Mouse (Mus musculus) spleen, adult 18-20 months (tissue): ENCODE measurements around the gene Fam178b.
A peak's percentile ranks its signal among the peaks of the same experiment; 100 is the strongest.
"Not testable (repeated sequence)": the region's sequence is repeated elsewhere in the genome, so short reads cannot be mapped to it uniquely, and the experiment has no call there.

Experiments
- DNase-seq, 2 experiments: peaks; one replicate each; pipeline ENCODE4 v3.0.0; 2022; ENCODE audit warnings: mixed read lengths in 2 of 2

Gene Fam178b

DNA sequence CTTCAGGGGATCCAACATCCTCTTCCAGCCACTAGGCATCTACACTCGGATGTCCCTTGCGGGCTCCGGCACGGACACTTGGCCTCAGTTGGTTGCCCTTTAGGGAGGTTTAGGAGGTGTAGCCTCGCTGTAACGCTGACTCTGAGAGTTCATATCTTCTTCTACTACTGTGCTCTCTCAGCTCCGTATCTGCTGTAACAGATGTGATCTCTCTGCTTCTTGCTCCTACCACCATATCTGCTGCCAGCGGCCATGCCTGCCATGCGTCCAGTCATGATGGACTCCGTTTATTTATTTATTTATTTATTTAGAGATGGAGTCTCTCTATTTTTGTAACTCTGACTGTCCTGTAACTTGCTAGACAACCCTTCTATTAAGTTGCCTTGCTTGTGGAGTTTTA lies 11.7 kb downstream of the Fam178b start:
- DNase-seq: no peak

DNA sequence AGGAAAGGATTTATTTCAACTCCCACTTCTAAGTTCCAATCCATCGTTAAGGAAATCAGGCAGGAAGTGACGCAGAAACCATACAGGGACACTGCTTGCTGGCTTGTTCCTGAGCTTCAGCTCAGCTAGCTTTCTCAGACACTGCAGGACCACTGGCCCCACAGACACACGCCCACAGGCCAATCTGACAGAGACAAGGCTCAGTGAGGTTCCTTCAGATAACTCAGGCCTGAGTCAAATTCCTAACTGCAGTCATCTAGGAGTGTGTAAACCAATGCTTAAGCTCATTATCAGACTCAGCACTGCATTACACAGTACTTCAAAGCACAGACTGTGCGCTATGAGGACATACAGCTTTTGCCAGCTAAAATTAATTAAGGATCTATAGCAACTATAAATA lies 12.7 kb downstream of the Fam178b start:
- no peak for DNase-seq

DNA sequence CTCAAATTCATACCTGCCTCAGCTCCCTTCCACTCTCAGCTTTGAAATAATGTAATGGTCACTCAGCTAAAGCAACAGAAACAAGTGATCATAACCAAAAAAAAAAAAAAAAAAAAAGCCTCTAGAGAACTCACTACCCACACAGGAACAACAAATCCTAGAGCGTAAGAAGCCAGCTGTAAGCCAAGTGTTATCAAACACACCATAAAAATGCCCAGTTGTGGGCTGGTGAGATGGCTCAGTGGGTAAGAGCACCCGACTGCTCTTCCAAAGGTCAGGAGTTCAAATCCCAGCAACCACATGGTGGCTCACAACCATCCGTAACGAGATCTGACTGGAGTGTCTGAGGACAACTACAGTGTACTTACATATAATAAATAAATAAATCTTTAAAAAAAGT lies 15.0 kb downstream of the Fam178b start:
- DNase-seq: not testable (repeated sequence)

DNA sequence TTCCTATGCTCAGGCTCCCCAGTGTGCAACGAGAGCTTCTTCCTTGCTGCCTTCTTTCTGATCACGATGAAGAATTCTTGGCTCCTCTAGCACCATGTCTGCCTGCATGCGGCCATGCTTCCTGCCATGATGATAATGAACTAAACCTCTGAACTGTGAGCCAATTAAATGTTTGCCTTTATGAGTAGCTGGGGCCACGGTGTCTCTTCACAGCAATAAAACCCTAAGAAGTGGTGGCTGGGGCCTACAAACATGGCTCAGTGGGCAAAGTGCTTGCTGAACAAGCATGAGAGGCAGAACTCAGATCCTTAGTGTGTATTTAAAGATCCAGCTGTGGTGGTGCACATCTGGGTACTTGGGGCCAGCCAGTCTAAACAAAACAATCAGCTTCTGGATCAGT lies 17.0 kb downstream of the Fam178b start:
- DNase-seq: no peak

DNA sequence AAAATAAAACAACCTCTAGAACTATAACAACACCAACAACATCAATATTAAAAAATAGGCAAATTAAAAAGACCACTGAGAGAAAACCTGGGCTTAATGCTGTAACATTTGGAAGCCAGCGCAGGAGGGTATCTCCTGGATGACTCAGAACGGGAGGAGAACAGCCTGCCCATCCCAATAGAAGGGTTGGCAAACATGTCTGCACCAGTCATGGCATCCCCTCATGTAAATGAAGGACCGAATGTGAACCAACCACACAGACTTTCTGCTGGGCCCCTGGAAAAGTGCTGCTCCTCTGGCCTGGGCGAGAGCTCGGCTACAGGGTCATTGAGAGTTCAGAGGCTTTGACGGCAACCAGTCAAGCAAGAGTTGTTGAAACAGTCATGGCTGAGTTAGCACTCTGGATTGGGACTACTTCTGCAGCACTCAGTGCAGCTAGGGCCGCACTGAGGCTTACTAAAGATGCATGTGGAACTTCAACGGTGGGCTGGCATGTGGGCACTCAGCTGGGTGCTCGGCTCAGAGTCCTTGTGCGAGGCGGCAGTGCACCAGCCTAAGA lies 17.7 kb downstream of the Fam178b start:
- DNase-seq: no peak

DNA sequence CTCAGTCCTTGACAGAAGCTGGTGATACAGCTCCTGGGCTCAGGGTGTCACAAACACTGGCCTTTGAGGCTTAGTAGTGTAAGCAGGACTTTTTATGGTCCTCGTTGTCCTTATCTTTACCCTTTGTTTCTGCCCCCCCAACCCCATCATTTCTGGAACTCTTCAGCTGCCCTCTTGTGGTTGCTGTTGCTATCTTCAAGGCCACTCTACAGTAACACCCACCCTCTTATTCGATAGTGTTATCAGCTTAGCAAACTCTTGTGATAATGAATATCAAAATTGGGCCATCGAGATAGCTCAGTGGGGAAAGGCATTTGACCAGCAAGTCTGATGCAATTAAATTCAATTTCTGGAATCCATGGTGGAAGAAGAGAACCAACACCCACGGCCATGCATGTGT lies 18.5 kb downstream of the Fam178b start:
- DNase-seq: no peak

DNA sequence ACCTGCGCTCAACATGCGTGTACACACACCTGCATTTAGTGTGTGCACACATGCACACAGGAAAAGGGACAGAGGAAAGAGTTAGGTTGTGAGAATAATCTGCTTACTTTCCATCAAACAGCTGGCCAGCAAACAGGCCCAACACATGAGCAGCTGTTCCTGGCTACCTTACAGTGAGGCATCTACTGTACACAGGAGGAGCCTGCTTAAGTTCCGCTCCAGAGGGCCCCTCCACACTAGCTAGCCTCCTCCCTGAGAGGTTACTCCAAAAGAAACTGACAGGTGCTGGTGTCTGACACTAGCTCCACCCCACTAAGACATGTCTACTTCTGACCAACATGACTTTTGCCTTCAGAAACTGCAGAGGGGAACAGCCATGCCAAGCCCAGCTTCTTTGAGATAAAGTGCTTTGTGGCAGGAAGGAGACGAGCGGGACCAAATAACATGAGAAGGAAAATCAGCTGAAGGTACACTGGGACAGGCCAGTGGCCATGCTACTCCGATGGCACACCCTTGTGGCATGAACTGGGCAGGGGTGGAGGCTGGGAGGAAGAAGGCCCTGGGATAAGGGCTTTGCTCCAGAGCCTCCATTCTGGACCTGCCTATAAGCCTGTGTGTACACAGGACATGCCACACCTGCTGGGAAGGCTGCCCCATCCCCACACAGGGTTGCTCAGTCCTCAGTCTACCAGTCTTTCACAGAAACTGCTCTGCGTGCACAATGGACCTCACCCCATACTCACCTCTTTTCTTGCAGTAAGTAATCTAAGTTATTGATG lies 24.2 kb downstream of the Fam178b start:
- no peak for DNase-seq

DNA sequence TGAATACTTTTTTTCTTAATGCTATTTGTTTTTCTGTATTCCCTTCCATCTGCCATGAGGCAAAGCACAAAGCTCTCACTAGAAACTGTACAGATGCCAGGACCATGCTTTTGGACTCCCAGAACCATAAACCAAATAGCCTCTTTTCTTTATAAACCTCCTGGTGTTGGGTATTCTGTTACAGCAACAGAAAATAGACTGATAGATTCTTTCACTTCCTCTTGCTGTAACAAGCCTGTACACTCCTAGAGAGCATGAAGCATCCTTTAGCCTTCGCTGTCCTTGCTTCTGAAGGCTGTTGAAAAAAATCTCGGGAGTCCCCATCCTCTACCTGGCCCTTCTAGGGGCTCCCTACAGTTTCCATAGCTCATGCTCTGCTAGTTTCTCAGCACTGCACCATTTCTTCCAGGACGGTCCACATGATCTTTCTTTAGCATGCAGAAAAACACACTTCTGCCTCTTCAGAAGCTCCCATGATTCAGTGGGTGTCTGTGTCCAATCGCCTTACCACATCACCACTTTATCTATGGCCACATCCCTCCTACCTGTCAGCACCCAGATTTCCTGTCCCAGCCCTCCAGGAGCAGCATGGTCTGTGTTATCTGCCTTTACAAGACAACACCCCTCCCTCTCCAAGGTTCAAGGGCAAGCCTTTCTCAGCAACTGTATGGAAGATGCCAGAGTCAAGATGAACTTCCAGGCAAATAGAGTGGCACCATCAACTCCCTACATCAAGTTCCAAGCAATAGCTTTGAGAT lies 25.1 kb downstream of the Fam178b start:
- DNase-seq: no peak

DNA sequence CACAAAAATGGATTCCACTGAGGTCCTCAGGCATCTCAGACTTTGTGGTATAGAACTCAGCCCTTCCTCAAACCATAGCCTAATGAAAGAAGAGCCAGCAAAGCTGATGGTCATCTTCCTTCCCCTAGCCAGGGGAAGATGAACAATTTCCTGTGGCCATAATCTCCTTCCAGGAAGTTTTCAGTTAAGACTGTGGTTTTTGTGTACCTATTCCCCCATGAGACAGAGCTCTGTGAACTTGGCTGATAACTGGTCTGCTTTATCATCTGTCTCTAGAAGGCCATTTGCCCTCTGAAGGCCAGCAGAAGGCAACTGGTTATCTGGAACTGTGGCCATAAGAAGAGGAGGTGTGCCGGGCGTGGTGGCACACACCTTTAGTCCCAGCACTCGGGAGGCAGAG lies 26.8 kb downstream of the Fam178b start:
- no peak for DNase-seq

DNA sequence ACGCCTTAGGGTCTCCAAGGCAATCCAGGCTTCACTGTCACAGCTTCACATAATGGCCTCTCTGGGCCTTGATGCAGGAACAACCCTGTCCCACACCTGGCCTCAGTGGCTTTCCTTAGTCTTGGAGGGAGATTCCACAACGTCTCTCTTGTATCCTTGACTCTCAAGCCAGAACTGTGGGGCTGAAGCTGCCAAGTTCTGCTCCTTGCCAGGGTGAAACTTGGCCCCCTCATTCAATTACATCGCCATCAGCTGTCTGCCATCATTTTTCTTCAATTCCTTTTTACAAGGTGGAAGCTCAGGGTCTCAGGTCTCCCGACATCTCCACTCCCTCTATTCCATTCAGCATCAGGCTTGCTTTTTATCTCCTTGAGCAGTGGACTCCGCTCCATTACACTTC lies 27.9 kb downstream of the Fam178b start:
- no peak for DNase-seq

DNA sequence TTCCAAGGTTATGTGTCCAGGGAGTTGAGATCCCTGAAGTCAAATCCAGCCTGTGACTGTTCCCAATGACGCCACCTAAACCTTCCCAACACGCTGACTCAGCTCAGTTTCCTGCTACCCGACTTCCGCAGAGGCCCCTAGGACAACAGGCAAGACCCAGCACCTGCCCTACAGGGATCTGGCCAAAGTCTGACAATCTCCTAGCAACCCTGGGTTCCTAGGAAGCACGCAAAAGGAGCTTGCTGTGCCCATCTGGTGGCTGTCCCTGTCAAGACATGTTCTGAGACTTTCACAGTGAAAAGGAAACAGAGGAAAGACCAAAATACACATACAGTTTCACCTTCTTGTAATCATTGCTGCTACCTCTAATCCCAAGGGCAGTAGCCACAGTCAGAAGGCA lies 35.4 kb downstream of the Fam178b start:
- DNase-seq: no peak

DNA sequence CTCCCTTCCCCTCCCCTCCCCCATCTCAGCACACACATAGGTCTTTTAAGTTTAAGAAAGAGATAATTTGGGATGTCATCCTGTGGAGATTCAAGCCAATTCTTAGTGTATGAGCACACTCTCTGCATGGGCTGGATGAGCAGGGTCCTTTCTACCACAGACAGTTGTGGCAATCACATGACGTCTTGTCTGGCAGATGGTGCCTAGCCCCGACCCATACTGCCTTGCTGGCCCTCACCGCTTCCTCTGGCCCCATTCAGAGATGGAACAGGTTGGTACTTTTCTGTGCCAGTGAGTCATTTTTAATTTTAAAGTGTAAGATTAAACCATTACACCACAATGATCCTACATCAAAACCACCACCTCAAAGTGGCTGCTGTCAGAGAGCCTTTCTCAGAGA lies 36.7 kb downstream of the Fam178b start:
- no peak for DNase-seq

DNA sequence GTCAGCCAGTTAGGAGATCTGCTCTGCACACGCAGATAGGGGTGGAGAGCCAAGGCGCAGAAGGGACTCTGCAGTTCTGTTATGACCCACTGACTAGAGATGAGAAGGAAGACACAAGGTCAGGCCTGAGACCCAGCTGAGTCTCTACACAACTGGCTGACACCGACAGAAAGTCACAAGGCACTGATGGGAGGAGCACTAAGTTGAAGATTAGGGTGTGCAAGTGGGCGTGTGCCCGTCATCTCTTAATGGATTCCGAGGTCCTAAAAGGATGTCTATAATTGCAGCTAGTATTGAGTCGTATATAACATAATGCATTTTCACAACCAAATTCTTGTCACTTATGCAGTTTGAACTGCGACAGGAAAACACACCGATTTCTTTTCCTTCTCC lies 38.4 kb downstream of the Fam178b start:
- no peak for DNase-seq

DNA sequence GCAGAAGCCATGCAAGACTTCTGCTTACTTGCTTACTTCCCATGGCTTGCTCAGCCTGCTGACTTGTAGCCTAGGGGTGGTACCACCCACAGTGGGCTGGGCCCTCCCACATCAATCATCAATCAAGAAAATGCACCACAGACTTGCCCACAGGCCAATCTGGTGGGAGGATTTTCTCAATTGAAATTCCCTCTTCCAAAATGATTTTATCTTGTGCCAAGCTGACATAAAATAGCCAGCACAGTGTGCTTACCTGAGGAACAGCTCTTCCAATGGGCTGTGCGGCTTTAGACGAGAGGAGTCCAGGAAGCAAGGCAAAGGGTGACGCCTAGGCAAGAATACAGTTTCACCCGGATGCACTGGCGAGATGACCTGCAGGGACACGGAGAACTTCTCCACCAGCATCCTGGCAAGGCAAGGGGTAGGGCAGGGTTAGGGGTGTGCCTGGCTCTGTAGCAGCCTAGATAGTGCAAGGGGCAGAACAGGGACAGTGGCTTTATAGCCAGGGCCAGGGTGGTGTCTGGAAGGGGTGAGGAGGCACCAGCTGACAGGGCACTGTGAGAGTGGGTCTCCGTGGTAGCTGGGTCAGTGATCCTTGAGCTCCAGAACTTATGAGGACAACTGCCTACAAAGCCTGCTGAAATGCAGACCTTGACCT lies 38.9 kb downstream of the Fam178b start:
- DNase-seq: no peak

DNA sequence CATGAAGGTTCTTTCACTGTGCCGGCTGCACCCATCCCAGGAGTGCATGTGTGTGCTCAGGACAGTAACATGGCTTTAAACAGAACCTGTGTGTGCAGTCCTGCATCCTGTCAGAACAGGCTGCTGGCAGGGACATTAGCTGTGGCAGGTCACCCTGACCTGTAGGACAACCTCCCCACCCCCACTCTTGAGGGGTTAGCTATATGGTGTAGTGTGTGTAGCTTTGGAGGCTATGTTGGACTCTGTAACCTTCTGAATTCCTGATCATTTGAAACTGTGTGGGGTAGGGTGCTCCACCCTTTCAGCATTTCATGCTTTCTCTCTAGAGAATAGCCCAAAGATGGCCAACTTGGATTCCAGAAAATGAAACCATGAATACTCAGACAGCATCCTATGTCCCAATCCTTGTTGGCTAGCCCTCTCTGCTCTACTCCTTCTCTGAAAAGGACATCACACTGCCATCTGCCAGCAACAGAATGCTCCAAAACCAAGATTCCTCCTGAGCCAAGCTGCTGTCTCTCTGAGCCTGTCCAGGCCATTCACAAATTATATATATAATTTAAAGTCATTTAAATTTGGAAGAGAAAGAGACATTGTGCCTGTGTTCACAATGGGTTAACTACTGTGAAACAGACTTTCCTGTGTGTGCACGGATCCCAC lies 47.0 kb downstream of the Fam178b start:
- no peak for DNase-seq

DNA sequence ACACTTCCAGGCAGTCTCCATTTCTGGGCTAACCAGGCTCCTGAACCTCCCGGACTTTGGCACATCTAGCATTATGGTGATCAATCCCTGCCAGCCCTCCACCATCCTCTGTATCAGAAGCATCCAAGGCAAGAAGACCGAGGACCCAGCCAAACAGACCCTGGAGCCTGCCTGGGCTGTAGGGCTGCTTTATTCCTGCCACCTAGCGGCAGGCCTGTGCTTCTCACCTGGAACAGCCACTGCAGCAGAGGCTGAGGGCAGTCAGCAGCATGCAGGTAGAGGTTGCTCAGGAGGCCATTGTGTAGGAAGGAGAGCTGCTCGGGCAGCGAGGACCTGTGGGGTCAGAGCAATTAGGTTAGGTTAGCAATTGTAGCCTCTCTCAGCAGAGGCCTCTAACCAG lies 48.0 kb downstream of the Fam178b start:
- DNase-seq: peak; percentile 21 to 39

DNA sequence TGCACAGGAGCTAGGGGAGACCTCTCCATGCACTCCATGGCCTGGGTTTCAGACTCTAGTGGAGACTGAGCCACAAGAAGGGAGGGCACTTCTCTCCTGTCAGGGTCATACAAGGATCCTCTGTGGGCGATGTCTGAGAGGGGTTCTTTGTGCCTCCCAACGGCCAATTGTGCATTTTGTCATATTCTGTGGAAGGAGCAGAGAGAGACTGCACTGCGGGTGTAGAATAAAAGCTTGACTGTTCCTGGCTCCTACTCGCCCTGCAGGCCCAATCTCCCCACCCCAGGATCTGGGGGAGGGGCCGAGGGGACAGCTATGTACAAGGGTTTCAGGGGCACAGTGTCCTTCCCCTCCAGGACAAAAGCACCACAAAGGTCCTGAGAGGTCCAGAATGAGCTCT lies 49.1 kb downstream of the Fam178b start:
- no peak for DNase-seq

DNA sequence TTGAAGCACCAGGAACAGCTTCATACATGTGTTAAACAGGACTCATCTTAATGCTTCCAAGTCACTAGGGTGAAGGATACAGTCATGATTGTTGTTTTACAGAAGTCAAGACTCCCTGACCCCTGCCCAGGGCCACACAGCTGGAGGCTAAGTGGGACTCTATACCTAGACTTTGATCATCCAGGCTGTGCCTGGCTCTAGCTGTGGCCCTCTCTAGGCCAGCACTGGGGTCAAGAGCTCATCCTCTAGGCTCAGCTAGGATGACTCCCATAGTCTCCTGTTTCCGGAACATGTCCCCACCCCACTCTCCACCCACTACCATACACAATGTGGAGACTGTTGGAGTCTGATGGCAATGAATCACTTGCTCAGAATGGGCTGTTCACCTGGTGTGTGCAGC lies 50.1 kb downstream of the Fam178b start:
- no peak for DNase-seq

DNA sequence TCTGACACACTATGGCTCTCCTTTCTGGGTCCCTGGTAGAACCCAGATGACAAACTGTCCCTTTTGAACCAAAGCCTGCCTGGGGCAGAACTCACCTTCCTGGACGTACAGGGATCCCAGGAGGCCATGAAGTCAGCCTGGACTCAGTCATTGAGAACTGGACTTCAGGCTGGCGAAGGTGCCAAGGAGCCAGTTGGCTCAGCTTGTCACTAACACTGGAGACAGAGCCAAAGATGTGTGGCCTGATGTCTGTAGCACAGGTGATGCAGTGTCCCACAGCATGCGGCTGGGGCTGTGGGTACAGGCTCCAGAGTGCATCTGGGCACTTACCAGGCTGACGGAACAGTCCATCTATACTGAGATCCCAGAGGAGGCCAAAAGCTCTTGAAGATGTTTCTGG lies 50.9 kb downstream of the Fam178b start:
- DNase-seq: no peak

DNA sequence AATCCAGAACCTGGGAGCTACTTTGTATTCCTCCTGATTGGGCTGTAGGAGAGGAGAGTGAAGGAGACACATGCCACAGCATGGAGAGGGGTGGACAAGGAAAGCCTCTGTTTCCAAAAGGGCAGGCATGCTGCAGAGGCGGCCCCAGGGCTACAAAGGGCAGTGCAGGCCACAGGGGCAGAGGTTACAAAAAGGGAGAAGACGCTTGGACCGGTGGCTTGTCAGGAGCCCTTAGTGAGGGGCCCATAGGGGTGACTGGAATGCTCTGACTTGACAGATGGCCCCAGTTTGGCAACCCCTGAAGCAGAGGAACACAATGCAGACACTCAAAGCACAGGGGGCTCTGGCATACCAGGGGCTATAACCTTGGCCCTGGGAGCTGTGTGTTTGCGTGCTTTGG lies 51.6 kb downstream of the Fam178b start:
- no peak for DNase-seq

DNA sequence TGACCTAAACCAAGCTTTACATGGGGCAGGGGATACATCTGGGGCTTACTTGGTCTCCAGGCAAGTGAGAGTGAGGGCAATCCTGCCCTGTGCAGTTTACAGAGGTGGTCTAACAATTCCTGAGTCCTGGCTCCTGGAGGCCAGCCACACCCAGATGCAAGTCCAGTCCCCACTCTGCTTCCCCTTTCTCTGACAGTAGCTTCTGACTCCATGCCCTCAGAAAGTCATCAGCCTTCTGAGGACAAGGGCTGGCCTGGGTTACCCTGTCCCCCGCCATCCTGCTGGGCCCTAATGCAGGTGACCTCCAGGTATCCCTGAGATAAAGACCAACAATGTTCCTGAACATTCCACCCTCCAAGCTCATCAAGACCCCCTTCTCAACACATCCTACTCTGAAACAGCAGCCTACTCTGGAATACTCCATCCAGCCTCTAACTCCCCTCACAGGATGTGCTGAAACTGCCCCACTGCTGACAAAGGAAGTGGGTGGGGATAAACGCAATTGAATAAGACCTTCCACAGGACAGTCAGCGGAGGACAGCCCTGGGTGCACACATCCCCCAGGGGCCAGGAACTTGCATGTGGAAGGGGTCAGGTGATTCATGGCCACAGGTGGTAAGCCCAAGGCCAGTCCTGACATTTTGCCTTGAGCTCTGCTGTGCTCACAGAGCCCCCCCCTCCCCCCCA lies 52.8 kb downstream of the Fam178b start:
- no peak for DNase-seq

DNA sequence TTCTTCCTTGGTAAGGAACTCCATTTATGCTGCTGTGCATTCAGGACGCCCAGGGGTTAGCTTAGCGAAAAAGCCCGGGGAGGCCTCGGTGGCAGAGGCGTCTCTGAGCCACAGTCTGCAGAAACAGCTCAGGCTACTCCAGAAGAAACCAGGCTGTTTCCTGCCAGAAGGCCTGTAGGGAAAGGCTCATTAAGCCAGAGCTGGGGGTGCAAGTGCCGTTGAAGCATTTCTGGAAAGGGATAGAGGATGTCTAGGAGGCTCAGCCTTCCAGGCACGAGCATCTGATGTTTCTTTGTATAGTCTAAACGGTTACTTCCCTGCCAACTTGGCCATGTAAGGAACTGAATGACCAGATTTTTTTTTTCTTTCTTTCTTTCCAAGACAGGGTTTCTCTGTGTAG lies 54.4 kb downstream of the Fam178b start:
- DNase-seq: no peak

DNA sequence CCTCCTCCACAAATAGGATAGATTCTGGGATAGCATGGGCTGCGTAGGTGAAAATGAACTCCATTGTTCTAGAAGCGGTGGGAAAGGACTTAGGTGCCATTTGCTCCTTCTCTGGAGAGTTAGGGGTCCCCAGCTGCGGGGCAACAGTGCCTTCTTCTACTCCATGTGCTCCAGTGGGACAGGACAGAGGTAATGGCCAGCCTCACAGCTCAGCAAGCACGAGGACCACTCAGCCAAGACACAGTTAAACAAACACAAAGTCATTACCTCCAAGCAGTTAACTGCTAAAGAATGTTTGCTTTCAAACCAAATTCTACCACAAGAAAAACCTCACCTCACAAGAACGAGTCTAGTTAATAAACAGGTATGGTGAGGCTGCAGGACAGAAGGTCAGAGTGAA lies 57.5 kb downstream of the Fam178b start:
- DNase-seq: no peak
